Mouse (Mus musculus): ENCODE results near the gene Trim61.

Trim61 gene

GRCm38 (mm10) chr8:65018423-65018822 lies at the start of gene Trim61, which contains the start of gene Trim60:
Gene Trim61, minus strand, starts transcription at chr8:65018523.
Gene Trim60, minus strand, starts transcription at chr8:65018584.
- Histone ChIP-seq H3K36me3 (ENCODE audit: control insufficient read depth, insufficient read depth, low read length, poor library complexity, severe bottlenecking) (no peaks in the 10 kb centered on the region), H3K27me3 (ENCODE audit: control insufficient read depth, insufficient read depth, low read length, poor library complexity, severe bottlenecking) (no peaks in the 10 kb centered on the region)
- no peak for DNase-seq (ENCODE audit: low read depth, low spot score)

DNA sequence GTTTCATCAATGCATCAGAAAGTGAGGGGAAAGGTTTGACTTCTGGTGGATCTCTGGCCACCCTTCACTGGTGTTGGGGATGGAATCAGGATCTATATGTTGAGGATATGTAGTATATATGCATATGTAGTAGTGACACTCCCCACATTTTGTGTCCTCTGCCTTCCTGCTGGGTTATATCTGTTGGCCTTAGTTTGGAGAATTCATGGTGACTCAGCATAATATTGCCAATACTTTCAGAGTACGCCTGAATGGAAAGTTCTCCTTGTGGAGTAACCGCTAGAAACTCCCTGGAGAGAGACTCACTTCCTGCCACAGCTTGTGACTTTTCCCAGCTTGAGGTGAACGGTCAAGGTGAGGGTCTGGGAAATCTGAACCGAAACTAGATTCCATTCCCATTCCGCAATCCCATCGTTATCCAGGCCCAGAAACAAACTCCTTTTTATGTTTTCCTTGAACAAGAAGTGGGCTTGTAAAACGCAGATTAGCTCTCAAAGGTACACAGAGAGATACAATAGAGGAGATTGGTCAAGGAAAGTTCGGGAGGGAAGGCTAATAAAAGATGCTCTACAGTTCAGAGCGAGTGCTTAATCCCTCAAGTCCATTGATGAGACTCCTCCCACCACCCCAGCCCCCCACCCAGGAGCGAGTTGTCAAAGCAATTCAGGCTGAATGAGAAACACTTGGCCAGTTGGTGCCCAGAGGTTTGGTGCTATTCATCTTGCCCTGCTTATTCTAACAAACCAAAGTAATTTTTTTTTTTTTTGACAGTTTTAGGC lies 49.6 kb upstream of the Trim61 start:
- no peaks in the 10 kb centered on the region for H3K27me3 ChIP-seq (ENCODE audit: control insufficient read depth, insufficient read depth, low read length, poor library complexity, severe bottlenecking)
- no peaks in the 10 kb centered on the region for H3K36me3 ChIP-seq (ENCODE audit: control insufficient read depth, insufficient read depth, low read length, poor library complexity, severe bottlenecking)
- no peak for DNase-seq (ENCODE audit: low read depth, low spot score)

- H3K36me3 ChIP-seq (ENCODE audit: control insufficient read depth, insufficient read depth, low read length, poor library complexity, severe bottlenecking): no peaks in the 10 kb centered on the region
- H3K27me3 ChIP-seq (ENCODE audit: control insufficient read depth, insufficient read depth, low read length, poor library complexity, severe bottlenecking): no peaks in the 10 kb centered on the region
- no peak for DNase-seq (ENCODE audit: low read depth, low spot score)
Observed at GRCm38 (mm10) chr8:65067031-65067430, 48.7 kb upstream of the Trim61 start.

GRCm38 (mm10) chr8:65065622-65066021 lies 47.3 kb upstream of the Trim61 start:
- Histone ChIP-seq H3K27me3 (ENCODE audit: control insufficient read depth, insufficient read depth, low read length, poor library complexity, severe bottlenecking) (no peaks in the 10 kb centered on the region), H3K36me3 (ENCODE audit: control insufficient read depth, insufficient read depth, low read length, poor library complexity, severe bottlenecking) (no peaks in the 10 kb centered on the region)
- no peak for DNase-seq (ENCODE audit: low read depth, low spot score)

GRCm38 (mm10) chr8:65064071-65064470 lies 45.7 kb upstream of the Trim61 start:
- H3K27me3 ChIP-seq (ENCODE audit: control insufficient read depth, insufficient read depth, low read length, poor library complexity, severe bottlenecking): no peaks in the 10 kb centered on the region
- no peaks in the 10 kb centered on the region for H3K36me3 ChIP-seq (ENCODE audit: control insufficient read depth, insufficient read depth, low read length, poor library complexity, severe bottlenecking)
- no peak for DNase-seq (ENCODE audit: low read depth, low spot score)

- no peaks in the 10 kb centered on the region for H3K36me3 ChIP-seq (ENCODE audit: control insufficient read depth, insufficient read depth, low read length, poor library complexity, severe bottlenecking)
- DNase-seq (ENCODE audit: low read depth, low spot score): no peak
Observed at GRCm38 (mm10) chr8:65062195-65062594, 43.9 kb upstream of the Trim61 start.

DNA sequence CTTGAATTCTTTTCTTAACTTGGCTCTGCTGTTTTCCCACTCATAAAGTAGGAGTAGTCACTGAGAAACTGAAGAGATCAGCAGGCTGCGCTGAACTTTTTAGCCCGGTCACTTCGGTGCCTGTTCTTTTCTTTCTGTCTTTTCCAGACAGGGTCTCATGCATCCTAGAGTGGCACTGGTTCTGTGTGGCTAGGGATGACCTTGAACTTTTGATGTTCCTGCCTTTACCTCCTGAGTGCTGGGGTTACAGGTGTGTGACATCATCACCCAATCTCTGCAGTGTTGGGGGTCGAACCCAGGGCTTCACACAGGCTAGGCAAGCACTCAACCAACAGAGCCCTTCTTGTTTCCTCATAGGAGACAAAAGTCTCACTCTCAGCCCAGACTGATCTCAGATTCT lies 38.4 kb upstream of the Trim61 start:
- Histone ChIP-seq H3K27me3 (ENCODE audit: control insufficient read depth, insufficient read depth, low read length, poor library complexity, severe bottlenecking) (no peaks in the 10 kb centered on the region), H3K36me3 (ENCODE audit: control insufficient read depth, insufficient read depth, low read length, poor library complexity, severe bottlenecking) (no peaks in the 10 kb centered on the region)
- no peak for DNase-seq (ENCODE audit: low read depth, low spot score)

More at GRCm38 (mm10) chr8:65062195-65062594, 43.9 kb upstream of the Trim61 start:
- H3K27me3 ChIP-seq (ENCODE audit: control insufficient read depth, insufficient read depth, low read length, poor library complexity, severe bottlenecking): no peaks in the 10 kb centered on the region

DNA sequence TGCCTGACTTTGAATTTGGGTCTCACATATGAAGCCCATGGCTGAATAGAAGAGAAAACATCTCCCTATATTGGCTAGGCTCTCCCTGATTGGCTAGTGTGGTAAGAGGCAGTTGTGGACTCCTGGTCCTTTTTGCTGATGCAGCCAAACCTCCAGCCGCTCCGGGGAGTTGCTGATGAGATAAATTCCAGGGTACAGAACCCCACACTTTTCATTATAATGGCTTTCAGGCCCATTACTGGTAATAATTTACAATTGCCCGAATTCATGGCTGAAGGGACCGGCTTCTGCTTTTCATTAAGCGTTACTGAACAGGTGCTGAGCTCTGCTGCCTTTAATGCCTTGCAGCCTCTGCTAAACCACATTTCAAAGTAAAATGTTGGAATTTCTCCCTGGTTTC lies 35.6 kb upstream of the Trim61 start:
- no peaks in the 10 kb centered on the region for H3K36me3 ChIP-seq (ENCODE audit: control insufficient read depth, insufficient read depth, low read length, poor library complexity, severe bottlenecking)
- DNase-seq (ENCODE audit: low read depth, low spot score): no peak

GRCm38 (mm10) chr8:65053554-65053953 lies 35.2 kb upstream of the Trim61 start:
- no peaks in the 10 kb centered on the region for H3K27me3 ChIP-seq (ENCODE audit: control insufficient read depth, insufficient read depth, low read length, poor library complexity, severe bottlenecking)
- H3K36me3 ChIP-seq (ENCODE audit: control insufficient read depth, insufficient read depth, low read length, poor library complexity, severe bottlenecking): no peaks in the 10 kb centered on the region
- DNase-seq (ENCODE audit: low read depth, low spot score): no peak

More for the DNA sequence above, 35.6 kb upstream of the Trim61 start:
- no peaks in the 10 kb centered on the region for H3K27me3 ChIP-seq (ENCODE audit: control insufficient read depth, insufficient read depth, low read length, poor library complexity, severe bottlenecking)

DNA sequence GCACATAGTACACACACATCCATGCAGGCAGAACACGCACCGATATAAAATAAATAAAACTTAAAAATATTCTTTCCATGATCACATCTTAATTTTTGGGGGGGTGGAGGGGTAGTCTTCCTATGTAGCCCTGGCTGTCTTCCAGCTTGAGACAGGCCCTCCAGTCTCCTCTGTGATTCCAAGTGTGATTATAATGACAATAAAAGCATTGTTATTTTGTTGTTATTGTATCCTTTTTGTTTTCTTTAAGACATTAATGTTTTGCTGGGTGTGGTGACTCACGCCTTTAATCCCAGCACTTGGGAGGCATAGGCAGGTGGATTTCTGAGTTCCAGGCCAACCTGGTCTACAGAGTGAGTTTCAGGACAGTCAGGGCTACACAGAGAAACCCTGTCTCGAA lies 29.5 kb upstream of the Trim61 start:
- no peak for DNase-seq (ENCODE audit: low read depth, low spot score)
- Histone ChIP-seq H3K36me3 (ENCODE audit: control insufficient read depth, insufficient read depth, low read length, poor library complexity, severe bottlenecking) (no peaks in the 10 kb centered on the region), H3K27me3 (ENCODE audit: control insufficient read depth, insufficient read depth, low read length, poor library complexity, severe bottlenecking) (no peaks in the 10 kb centered on the region)

GRCm38 (mm10) chr8:65047193-65047592 lies 28.9 kb upstream of the Trim61 start:
- Histone ChIP-seq H3K36me3 (ENCODE audit: control insufficient read depth, insufficient read depth, low read length, poor library complexity, severe bottlenecking) (no peaks in the 10 kb centered on the region), H3K27me3 (ENCODE audit: control insufficient read depth, insufficient read depth, low read length, poor library complexity, severe bottlenecking) (no peaks in the 10 kb centered on the region)
- no peak for DNase-seq (ENCODE audit: low read depth, low spot score)

DNA sequence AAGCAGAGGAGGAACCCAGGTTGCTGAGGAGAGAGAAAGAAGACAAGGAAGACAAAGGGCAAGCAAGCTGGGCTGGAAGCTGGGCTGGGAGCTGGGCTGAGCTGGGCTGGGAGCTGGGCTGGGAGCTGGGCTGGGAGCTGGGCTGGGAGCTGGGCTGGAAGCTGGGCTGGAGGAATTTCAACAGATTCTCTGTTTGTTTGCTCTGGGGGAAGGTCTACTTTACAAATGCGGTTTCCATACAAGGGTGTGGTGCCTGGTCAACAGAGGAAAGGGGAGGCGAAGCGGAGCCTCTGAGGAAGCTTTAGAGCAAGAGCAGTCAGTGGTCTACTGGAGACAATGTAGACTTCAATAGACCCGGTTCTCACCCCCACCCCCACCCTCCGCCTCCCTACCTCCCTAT lies 28.2 kb upstream of the Trim61 start:
- H3K27me3 ChIP-seq (ENCODE audit: control insufficient read depth, insufficient read depth, low read length, poor library complexity, severe bottlenecking): no peaks in the 10 kb centered on the region
- no peak for DNase-seq (ENCODE audit: low read depth, low spot score)
- no peaks in the 10 kb centered on the region for H3K36me3 ChIP-seq (ENCODE audit: control insufficient read depth, insufficient read depth, low read length, poor library complexity, severe bottlenecking)

DNA sequence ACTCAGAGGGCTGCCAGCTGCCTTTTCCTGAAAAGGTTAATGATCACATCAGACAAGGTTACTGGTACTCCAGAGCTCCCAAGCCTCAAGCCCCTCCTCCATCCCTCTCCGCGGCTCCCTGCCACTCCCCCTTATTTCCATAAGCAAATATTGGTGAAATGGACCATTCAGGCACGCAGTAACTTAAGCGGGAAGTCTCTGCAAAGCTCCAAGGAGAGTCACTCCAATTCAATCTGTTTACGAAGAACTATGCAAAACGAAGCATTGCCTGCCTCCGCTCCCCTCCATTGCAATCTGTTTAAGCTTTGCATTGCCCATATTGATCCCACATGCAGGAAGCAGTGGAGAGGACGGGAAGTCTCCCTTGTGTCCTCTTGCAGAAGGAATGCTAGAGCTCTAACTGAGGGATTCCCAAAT lies 18.8 kb upstream of the Trim61 start, which contains the start of gene Apela:
Gene Apela, minus strand, starts transcription at position 220 of the 417 bp plus-strand sequence.
- no peak for DNase-seq (ENCODE audit: low read depth, low spot score)
- H3K36me3 ChIP-seq (ENCODE audit: control insufficient read depth, insufficient read depth, low read length, poor library complexity, severe bottlenecking): no peaks in the 10 kb centered on the region
- no peaks in the 10 kb centered on the region for H3K27me3 ChIP-seq (ENCODE audit: control insufficient read depth, insufficient read depth, low read length, poor library complexity, severe bottlenecking)

DNA sequence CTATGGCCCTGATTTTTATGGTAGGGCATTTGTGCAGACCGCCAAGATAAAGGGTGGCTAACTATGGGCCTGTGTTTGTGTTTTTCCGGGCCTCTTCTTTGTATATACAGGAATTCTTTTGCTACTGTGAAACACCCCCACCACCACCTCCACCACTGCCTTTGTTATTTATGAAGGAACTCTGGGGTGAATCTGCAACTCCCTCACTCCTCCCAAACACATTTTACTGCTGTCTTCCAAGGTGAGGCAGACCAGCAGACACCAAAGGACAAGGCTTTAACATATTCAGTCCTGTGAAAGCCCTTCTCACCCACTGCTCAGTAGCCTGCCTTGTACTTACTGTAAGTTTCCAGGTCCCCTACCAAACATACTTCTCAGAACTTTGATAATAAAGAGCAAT lies 15.8 kb upstream of the Trim61 start:
- DNase-seq (ENCODE audit: low read depth, low spot score): no peak
- H3K27me3 ChIP-seq (ENCODE audit: control insufficient read depth, insufficient read depth, low read length, poor library complexity, severe bottlenecking): no peaks in the 10 kb centered on the region
- no peaks in the 10 kb centered on the region for H3K36me3 ChIP-seq (ENCODE audit: control insufficient read depth, insufficient read depth, low read length, poor library complexity, severe bottlenecking)

- DNase-seq (ENCODE audit: low read depth, low spot score): no peak
- H3K36me3 ChIP-seq (ENCODE audit: control insufficient read depth, insufficient read depth, low read length, poor library complexity, severe bottlenecking): no peaks in the 10 kb centered on the region
- H3K27me3 ChIP-seq (ENCODE audit: control insufficient read depth, insufficient read depth, low read length, poor library complexity, severe bottlenecking): no peaks in the 10 kb centered on the region
Observed at GRCm38 (mm10) chr8:65033056-65033455, 14.7 kb upstream of the Trim61 start.

GRCm38 (mm10) chr8:65032107-65032506 lies 13.8 kb upstream of the Trim61 start:
- H3K27me3 ChIP-seq (ENCODE audit: control insufficient read depth, insufficient read depth, low read length, poor library complexity, severe bottlenecking): no peaks in the 10 kb centered on the region
- no peak for DNase-seq (ENCODE audit: low read depth, low spot score)
- H3K36me3 ChIP-seq (ENCODE audit: control insufficient read depth, insufficient read depth, low read length, poor library complexity, severe bottlenecking): no peaks in the 10 kb centered on the region

Data from splenic B cell, adult 2 months (primary cell).